Mouse (Mus musculus): ENCODE data around the gene Dnah2. TPM values are rescaled to one million over a fixed set of nuclear protein-coding genes. Genes with fewer than 3 reads are reported as not detected.

Dnah2 gene
- polyA plus RNA-seq, 2 experiments = 0.01 to 0.03 TPM

DNA sequence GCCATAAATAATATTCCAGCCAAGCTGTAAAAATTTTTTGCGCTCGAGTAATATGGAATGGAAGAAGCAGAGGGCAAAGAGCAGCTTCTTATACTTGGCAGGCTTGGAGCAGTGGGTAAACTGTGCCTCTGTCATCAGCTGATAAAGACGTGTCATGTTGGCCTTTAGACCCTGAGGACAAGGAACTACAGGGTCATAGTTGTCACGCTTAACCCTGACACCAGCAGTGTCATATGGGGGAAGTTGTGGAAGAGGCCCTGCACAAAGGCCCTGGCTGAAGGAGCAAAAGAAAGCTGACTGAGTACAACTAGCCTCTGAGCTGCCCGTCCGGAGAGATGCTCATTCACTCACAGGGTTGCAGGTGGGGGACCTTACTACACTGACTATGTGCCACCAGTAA lies 125.0 kb downstream of the Dnah2 start:
- Histone ChIP-seq H3K9me3 (ENCODE audit: control insufficient read depth, low read length) (no peaks in the 10 kb centered on the region), H3K4me3 (ENCODE audit: insufficient read depth in 1 of 2, low read depth in 2 of 2, low read length in 2 of 2) (no peak overlapping the region), H3K4me2 (ENCODE audit: low read depth) (no peak overlapping the region), H3K27ac (no peak overlapping the region), H3K4me1 (replicated peaks; ENCODE audit: control insufficient read depth in 2 of 2, insufficient read depth in 2 of 2, low read length in 1 of 2) (peaks cover 20 to 37% of the 10 kb centered on the region in 2 experiments), H3K27me3 (ENCODE audit: control insufficient read depth, insufficient read depth, low read length) (peaks cover 21% of the 10 kb centered on the region), H3K36me3 (replicated peaks; ENCODE audit: control insufficient read depth, insufficient read depth, low read depth) (no peaks in the 10 kb centered on the region), H3K9ac (replicated peaks) (no peak overlapping the region)
- DNase-seq (ENCODE audit: low read depth in 3 of 3, low spot score in 3 of 3) = no peak
- no peak for TF ChIP-seq CTCF (IDR thresholded peaks at IDR 0.05; ENCODE audit: low read depth)
- TF ChIP-seq EP300 (IDR thresholded peaks at IDR 0.05; ENCODE audit: low read depth) = no peak
- ATAC-seq (ENCODE audit: insufficient read depth) = no peak
- WGBS (ENCODE audit: insufficient replicate concordance) = 27% methylated on average over 6 of the region's 6 CpGs

DNA sequence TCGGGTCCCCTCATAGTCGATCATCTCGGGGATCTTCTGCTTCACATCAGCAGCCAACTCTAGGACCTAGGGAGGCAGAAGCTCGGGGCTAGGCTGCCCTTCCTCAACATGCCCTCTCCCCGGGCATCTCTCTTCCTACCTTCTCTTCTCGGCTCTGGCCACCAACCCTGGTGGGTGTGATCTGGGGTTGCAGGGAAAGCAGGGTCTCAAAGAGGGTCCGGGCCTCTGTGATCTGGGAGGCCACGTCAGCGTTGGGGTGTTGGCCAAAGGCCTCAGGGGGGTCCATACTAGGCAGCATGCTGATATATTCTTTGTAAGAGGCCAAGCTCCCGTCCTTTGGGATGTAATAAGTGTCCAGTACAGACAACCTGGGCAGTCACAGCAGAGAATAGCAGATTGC lies 126.1 kb downstream of the Dnah2 start:
- WGBS (ENCODE audit: insufficient replicate concordance) = 77% methylated on average over 10 of the region's 10 CpGs
- no peak for DNase-seq (ENCODE audit: low read depth in 3 of 3, low spot score in 3 of 3)
- H3K36me3 ChIP-seq (replicated peaks; ENCODE audit: control insufficient read depth, insufficient read depth, low read depth) = no peaks in the 10 kb centered on the region

DNA sequence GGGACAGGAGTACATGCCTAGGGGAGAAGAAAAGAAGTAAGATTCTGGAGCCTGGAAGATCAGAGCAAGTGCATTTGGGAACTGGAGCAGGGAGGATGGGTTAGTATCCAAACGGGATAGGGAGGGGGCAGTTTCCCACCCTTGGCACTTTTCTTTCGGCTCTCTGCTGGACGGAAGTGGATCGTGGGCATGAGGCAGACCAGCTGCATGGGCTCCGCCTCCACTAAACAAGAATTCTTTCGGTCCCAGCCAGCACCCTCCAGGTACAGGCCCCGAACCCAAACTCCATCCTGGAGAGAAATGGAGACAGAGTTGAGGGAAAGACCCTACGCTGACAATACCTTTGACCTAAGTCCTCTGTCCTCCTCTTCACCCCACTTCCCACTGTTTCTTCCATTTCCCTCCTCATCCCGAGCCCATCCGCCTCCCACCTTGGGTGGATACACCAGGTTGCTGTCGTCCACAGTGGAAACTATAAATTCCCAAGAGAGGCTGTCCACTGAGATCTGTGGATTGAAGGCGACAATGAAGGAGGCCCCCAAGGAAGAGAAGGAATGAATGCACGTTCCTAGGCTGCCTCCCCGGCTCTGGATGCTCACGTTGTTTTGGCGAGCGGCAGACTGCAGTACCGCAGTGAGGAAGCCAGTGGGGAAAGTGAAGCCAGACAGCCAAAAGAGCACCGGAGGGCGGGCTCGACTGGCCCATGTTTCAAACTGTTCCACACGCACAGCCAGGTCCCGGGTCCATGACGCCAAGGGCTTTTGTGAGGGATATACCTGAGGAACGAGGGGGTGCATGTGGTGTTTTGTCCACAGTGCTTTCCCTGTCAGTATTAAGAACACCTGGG lies 127.6 kb downstream of the Dnah2 start:
- TF ChIP-seq EP300 (IDR thresholded peaks at IDR 0.05; ENCODE audit: low read depth) (no peak), CTCF (IDR thresholded peaks at IDR 0.05; ENCODE audit: low read depth) (no peak)
- Histone ChIP-seq H3K4me1 (replicated peaks; ENCODE audit: control insufficient read depth in 2 of 2, insufficient read depth in 2 of 2, low read length in 1 of 2) (peaks cover 25 to 49% of the 10 kb centered on the region in 2 experiments), H3K27me3 (ENCODE audit: control insufficient read depth, insufficient read depth, low read length) (peaks cover 39% of the 10 kb centered on the region), H3K9me3 (ENCODE audit: control insufficient read depth, low read length) (no peaks in the 10 kb centered on the region), H3K27ac (no peak overlapping the region), H3K4me2 (ENCODE audit: low read depth) (peak overlapping the region; percentile 80; the same call in 1 of the 2 replicates), H3K36me3 (replicated peaks; ENCODE audit: control insufficient read depth, insufficient read depth, low read depth) (no peaks in the 10 kb centered on the region), H3K9ac (replicated peaks) (no peak overlapping the region), H3K4me3 (ENCODE audit: insufficient read depth in 1 of 2, low read depth in 2 of 2, low read length in 2 of 2) (no peak overlapping the region)
- 24% methylated on average over 25 of the region's 25 CpGs for WGBS (ENCODE audit: insufficient replicate concordance)
- DNase-seq (ENCODE audit: low read depth in 3 of 3, low spot score in 3 of 3) (no peak), ATAC-seq (ENCODE audit: insufficient read depth) (no peak)

More for the DNA sequence above, 126.1 kb downstream of the Dnah2 start:
- Histone ChIP-seq H3K27ac (no peak overlapping the region), H3K4me3 (ENCODE audit: insufficient read depth in 1 of 2, low read depth in 2 of 2, low read length in 2 of 2) (no peak overlapping the region), H3K9ac (replicated peaks) (no peak overlapping the region), H3K4me2 (ENCODE audit: low read depth) (no peak overlapping the region), H3K4me1 (replicated peaks; ENCODE audit: control insufficient read depth in 2 of 2, insufficient read depth in 2 of 2, low read length in 1 of 2) (peaks cover 28 to 44% of the 10 kb centered on the region in 2 experiments), H3K27me3 (ENCODE audit: control insufficient read depth, insufficient read depth, low read length) (peaks cover 28% of the 10 kb centered on the region), H3K9me3 (ENCODE audit: control insufficient read depth, low read length) (no peaks in the 10 kb centered on the region)
- ATAC-seq (ENCODE audit: insufficient read depth) = no peak
- TF ChIP-seq CTCF (IDR thresholded peaks at IDR 0.05; ENCODE audit: low read depth) = no peak
- no peak for TF ChIP-seq EP300 (IDR thresholded peaks at IDR 0.05; ENCODE audit: low read depth)

- TF ChIP-seq EP300 (IDR thresholded peaks at IDR 0.05; ENCODE audit: low read depth) (no peak), CTCF (IDR thresholded peaks at IDR 0.05; ENCODE audit: low read depth) (no peak)
- peaks cover 21 to 45% of the 10 kb centered on the region in 2 experiments for H3K4me1 ChIP-seq (replicated peaks; ENCODE audit: control insufficient read depth in 2 of 2, insufficient read depth in 2 of 2, low read length in 1 of 2)
- no peaks in the 10 kb centered on the region for H3K9me3 ChIP-seq (ENCODE audit: control insufficient read depth, low read length)
- ATAC-seq (ENCODE audit: insufficient read depth) = no peak
- no peak overlapping the region for H3K9ac ChIP-seq (replicated peaks)
- H3K4me2 ChIP-seq (ENCODE audit: low read depth) = peak overlapping the region; percentile 80
- 14% methylated on average over 10 of the region's 10 CpGs for WGBS (ENCODE audit: insufficient replicate concordance)
- no peaks in the 10 kb centered on the region for H3K36me3 ChIP-seq (replicated peaks; ENCODE audit: control insufficient read depth, insufficient read depth, low read depth)
- no peak for DNase-seq (ENCODE audit: low read depth in 3 of 3, low spot score in 3 of 3)
- peak overlapping the region; percentile 28 to 49; a peak in 3 of 4 replicates for H3K4me3 ChIP-seq (ENCODE audit: insufficient read depth in 1 of 2, low read depth in 2 of 2, low read length in 2 of 2)
- H3K27me3 ChIP-seq (ENCODE audit: control insufficient read depth, insufficient read depth, low read length) = peaks cover 39% of the 10 kb centered on the region
- no peak overlapping the region for H3K27ac ChIP-seq
Observed at GRCm38 (mm10) chr11:69420554-69421000, 128.3 kb downstream of the Dnah2 start.

DNA sequence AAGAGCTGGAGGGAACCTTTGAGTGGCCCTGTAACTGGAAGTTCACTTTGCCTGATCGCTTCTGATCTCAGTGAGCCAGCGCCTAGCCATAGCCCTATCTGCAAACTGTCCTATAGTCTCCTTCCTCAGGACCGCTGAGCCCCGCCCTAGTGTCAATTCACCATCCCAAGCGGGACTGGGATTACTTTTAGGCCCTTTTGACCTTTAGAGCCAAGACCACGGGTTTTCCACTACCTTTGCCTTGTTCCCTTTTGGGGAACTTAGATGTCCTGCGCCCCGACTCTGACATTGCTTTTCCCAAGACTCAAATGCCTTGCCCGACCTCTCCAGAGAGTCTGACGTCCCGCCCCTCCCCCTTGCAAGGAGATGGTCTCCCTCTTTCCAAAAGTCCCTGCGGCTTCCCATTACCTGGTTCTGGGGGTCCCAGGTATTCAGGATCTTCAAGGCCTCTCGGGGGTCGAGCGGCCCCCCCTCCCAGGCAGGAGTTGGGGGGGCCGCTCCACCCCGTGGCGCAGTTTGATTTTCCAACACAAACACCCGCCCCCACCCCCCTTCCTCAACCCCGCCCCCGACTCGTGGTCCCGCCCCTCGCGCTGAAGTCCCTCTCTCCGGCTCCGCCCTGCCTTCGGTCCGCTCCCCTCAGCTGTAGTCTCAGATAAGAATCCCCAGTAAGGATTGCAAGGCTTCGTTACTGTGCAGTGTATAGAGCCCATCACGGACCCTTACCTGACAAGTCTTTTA lies 128.9 kb downstream of the Dnah2 start:
- Histone ChIP-seq H3K4me2 (ENCODE audit: low read depth) (peak overlapping the region; percentile 80), H3K9ac (replicated peaks) (no peak overlapping the region; the same call in 1 of the 2 replicates), H3K36me3 (replicated peaks; ENCODE audit: control insufficient read depth, insufficient read depth, low read depth) (no peaks in the 10 kb centered on the region), H3K27ac (no peak overlapping the region; the same call in 1 of the 2 replicates), H3K4me3 (ENCODE audit: insufficient read depth in 1 of 2, low read depth in 2 of 2, low read length in 2 of 2) (peak overlapping the region; percentile 33 to 49), H3K27me3 (ENCODE audit: control insufficient read depth, insufficient read depth, low read length) (peaks cover 39% of the 10 kb centered on the region), H3K9me3 (ENCODE audit: control insufficient read depth, low read length) (no peaks in the 10 kb centered on the region), H3K4me1 (replicated peaks; ENCODE audit: control insufficient read depth in 2 of 2, insufficient read depth in 2 of 2, low read length in 1 of 2) (peaks cover 21 to 47% of the 10 kb centered on the region in 2 experiments)
- DNase-seq (ENCODE audit: low read depth in 3 of 3, low spot score in 3 of 3) (peak in 2 of 3 experiments; percentile 60 to 66), ATAC-seq (ENCODE audit: insufficient read depth) (peak; percentile 62)
- whole genome bisulfite sequencing (ENCODE audit: insufficient replicate concordance) = 2% methylated on average over 31 of the region's 31 CpGs
- TF ChIP-seq CTCF (IDR thresholded peaks at IDR 0.05; ENCODE audit: low read depth) (no peak), EP300 (IDR thresholded peaks at IDR 0.05; ENCODE audit: low read depth) (no peak)

All from liver, embryonic 14.5 days (tissue).